Mouse (Mus musculus) naive thymus-derived CD4-positive, alpha-beta T cell, adult 2 months (primary cell): ENCODE results near the gene Elmo1.

Experiments
- DNase-seq: peaks from one replicate; pipeline ENCODE4 v3.0.0-alpha.2; 2011; ENCODE audit warnings: low read depth

The Elmo1 gene

DNA sequence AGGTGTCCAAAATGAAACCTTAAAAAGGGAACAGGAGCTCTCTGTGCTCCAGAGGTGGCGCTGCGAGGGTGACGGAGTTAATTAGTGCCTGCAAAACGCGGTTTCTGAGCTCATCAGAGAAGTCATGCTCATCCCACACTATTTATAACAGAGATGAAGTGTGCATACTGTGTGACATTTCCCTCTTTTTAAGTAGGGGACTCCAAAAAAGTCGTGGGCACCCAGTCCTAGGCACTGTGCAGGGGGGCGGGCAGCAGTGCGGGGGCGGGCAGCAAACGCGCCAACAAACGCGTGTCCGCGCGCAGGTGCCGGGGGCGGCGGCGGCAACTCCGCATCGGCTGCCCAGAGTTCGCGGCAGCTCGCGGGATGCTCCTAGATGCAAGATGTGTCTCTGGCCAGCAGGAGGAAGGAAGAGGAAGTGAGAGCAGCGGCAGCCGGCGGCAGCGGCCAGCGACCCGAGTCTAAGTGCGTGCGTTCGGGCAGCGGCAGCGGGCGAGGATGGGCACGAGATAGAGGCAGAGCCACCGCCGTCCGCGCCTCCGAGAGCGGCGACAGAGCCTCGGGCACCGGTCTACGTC is at the start of gene Elmo1:
Gene Elmo1 (plus strand): TSS at position 464 of the 578 bp plus-strand sequence.
- DNase-seq: peak; percentile 85

- DNase-seq: no peak
Observed at GRCm38 (mm10) chr13:20041169-20041830, 49.1 kb upstream of the Elmo1 start.

- no peak for DNase-seq
Observed at GRCm38 (mm10) chr13:20042856-20043255, 47.5 kb upstream of the Elmo1 start.

- DNase-seq: no peak
Observed at GRCm38 (mm10) chr13:20045350-20045749, 45.0 kb upstream of the Elmo1 start.

DNA sequence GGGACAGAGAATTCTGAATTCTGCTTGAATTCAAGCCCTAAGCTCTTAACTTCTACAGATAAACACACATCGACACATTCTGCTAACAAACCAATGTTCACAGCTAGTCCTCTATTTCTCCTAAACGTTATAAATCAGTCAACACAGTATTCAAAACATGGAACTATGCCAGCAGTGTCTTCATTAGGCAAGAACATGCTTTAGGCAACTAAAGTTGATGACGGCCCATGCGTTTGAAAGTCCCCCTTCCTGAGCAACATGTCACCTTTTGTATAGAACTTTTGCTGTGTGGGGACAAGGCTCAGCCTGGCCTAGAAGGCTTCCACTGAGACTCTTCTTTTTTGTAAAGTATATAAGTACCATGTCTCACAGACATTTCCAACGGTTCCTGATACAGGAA is 44.6 kb upstream of the Elmo1 start:
- no peak for DNase-seq

DNA sequence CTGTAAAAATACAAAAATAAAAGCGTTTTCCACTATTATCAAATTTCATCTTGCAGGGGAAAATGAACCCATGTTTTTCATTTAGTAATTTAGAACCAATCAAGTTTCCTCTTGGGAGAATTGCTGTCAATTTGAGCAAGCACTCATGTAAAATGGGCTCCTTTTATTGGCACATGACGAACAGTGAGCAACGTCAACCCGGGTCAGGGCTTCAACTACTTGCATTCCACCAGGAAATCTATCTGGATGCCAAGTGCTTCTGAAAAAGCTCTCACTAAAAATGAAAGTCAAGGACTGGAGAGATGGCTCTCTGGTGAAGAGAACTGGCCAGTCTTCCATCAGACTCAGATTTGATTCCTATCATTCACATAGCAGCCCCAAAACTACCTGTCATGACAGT is 44.0 kb upstream of the Elmo1 start:
- no peak for DNase-seq

GRCm38 (mm10) chr13:20047926-20048836 is 42.2 kb upstream of the Elmo1 start:
- DNase-seq: no peak

GRCm38 (mm10) chr13:20048837-20049160 is 41.6 kb upstream of the Elmo1 start:
- no peak for DNase-seq

DNA sequence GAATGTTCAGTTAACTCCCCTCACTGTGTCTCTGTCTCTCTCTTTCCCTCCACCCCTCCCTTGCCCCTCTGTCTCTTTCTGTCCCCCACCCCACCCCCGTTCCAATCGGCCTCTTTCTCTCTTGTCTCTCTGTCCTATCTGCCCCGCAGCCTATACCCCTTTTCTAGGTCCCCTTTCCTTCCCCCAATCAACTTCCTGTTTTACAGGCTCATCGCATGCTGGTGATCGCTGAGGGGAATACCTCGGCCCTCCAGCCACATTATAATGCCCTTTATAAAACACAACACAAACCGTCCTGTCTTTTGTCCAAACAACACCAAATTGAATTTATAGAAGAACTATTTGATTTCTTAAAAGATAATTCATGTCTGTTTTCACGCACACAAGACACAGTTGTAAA is 40.7 kb upstream of the Elmo1 start:
- no peak for DNase-seq

DNA sequence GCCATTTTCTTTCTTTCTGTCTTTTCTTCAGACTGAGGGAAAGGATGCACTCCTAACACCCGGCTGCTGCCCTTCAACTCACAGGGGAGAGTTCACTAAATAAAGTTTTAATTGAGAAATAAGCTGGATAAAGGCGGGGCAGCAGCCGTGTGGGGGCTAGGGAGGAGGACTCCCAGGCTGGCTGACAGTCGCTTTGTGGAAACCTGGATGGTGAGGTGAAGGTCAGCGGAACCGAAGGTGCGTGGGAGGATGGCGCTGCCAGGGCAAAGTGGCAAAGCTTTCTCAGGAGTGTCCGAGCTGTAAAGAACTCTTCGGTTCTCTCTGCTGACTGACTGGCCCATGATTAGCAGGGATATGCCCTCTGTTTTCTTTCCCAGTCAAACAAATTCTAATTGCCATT is 40.2 kb upstream of the Elmo1 start:
- DNase-seq: no peak

DNA sequence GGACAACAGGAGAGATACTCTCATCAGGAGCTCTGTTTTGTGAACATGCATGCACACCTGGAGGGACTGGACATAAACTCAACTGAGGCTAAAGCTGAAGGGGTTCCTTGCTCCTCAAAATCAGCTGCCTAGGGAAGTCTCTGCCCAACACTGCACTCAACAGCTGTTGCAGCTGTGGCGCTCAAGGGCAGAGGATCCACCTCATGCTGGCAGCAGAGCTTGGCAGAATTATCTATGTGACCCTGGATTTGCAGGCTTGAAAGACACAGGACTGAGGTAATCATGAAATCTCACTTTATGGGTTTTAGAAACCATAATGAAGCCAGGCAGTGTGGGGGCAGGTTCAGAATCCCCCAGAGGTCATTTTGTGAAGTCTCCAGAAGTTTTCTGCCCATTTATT is 32.5 kb upstream of the Elmo1 start:
- no peak for DNase-seq

DNA sequence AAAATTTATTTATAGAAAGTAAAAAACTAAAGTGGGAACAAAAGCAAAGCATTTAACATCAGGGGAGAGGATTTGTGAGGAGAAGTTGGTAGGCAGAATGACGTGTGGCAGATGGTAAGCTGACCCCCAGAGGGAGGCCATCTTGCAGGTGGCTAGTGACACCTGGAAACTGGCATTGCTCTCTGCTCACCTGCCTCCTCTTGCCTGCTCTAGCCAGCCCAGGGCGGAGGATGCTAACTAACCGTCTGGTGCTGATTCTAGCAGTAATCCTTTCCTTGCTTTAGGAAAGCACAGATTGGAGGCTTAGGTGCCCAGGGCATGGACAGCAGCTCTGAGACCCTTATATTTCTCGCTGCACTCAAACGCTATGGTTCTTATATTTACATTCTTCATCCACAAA is 29.4 kb upstream of the Elmo1 start:
- DNase-seq: no peak

GRCm38 (mm10) chr13:20063331-20063730 is 27.1 kb upstream of the Elmo1 start:
- DNase-seq: no peak

DNA sequence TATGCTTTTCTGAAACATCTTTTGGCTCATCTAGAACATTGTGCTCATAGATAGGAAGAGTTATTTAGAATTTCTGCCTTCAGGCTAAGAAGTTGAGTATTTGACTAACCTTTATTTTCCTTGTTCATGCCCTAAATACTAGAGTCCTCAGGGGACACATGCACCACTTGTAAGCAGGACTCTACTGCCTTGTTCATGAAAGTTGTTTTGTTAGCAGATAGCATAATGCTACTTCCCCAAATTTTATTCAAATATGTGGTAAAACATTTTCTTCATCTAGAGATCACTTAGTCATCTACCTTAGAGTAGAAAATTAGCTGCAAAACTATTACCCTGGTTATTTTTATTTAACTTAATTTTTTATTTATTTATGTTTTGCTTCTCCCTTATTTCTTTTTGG is 18.4 kb upstream of the Elmo1 start:
- no peak for DNase-seq

GRCm38 (mm10) chr13:20072994-20073393 is 17.4 kb upstream of the Elmo1 start:
- no peak for DNase-seq

GRCm38 (mm10) chr13:20076521-20076920 is 13.9 kb upstream of the Elmo1 start:
- no peak for DNase-seq

DNA sequence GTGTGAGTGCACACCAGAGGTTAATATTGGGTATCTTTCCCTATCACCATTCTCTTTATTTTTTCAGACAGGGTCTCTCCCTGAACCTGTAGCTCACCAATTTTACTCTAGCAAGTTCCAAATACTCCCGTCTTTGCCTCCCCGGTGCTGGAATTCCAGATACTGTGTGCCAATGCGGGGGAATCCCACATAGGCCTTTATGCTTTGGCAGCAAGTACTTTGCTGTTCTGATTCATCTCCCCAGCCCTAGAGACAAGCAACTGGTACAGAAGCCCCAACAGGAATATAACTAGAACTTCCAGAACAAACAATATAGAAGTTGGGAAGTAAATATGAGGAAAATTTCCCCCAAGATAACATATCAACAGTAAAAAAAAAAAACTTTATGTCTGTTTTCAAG is 13.2 kb upstream of the Elmo1 start:
- DNase-seq: no peak

DNA sequence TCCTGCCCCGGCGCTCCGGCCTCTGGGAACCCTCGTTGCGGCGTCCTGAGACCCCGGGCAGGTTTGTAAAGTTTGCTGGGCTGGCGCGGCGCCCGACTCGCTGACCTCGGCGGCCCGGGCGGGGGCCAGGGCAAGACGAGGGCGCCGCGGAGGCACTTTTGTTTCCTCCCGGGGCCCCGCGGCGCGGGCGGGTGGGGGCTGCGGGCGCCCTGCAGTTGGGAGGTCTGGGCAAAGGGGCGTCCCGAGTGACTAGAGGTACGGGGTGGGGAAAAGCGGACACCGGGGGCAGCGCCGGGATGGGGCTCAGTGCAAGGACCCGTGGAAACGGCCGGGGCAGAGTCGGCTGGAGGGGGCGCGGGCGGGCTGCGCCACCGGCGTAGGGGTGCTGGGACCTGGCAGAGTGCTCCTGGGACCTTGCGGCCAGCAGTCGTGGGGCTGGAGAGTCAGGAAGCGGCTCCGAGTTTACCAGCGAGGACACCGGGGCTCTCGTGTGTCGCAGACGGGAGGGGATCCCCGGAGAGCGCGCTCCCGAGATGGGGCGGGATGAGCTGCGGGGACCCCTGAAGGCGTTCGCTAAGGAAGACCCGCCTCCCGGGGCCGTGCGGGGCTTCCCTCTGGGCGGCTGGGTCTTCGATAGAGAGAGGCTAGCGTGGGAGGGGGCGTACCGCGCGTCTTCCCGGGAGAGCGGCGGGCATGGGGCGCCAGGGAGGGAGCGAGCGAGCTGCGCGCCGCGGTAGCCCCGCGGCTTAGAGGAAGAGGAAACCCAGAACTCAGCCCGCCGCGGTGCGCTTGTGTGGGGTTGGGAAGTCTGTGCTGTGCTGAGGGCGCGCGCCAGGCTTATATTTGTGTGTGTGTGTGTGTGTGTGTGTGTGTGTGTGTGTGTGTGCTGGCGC is 561 bp downstream of the Elmo1 start:
- DNase-seq: peak; percentile 76

DNA sequence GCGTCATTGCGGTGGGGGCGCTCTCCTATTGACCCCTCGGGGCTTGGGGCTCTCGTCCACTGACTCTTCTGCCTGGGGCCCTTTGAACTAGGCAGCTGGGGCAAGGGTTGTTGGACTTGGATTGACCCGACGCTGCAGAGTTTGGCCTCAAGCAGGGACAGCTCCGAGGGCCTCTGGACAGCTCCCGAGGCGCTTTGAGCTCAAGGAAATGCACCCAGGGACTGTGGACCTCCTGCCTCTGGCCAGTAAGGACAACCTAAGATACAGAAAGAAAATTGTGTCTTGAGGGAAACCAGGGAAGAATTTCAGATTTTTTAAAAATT is 1.2 kb downstream of the Elmo1 start:
- DNase-seq: no peak

GRCm38 (mm10) chr13:20092301-20092700 is 1.9 kb downstream of the Elmo1 start:
- DNase-seq: peak; percentile 52

DNA sequence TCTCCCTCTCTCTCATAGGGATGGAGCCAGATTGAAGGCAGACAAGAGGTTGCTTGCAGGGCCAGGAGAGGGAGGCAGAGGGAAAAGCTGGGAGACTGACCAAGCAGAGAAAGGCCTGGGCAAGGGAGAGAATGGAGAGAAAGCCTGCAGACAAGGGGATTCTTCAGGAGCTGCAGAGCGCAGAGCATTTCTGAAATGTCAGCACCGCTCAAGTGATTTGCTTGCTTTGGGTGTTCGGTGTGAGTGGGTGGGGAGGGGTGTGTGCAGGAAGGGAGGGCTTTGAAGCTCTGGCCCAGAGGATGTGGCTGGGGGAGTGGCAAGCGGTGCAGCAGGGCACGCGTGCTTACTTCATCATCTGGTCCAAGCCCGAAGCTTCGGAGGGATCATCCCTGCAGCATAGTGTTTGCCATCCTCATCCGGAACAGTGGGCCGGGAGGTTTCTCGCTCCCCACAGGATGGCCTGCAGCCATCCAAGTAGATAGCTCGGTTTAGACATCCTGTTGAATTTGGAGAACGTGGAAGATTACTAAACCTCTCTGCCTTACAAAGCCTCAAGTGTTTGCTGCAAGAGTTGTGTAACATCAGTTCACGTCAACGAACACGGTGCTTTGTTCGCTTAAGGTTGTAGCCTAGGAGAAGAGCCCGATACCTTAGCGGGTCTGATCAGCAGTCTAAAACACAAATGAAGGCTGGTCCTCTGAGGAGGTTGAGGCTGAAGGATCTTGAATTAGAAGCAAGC is 3.1 kb downstream of the Elmo1 start:
- peak; percentile 82 for DNase-seq
